Mouse (Mus musculus): ENCODE results near the gene Sypl2.

DNA sequence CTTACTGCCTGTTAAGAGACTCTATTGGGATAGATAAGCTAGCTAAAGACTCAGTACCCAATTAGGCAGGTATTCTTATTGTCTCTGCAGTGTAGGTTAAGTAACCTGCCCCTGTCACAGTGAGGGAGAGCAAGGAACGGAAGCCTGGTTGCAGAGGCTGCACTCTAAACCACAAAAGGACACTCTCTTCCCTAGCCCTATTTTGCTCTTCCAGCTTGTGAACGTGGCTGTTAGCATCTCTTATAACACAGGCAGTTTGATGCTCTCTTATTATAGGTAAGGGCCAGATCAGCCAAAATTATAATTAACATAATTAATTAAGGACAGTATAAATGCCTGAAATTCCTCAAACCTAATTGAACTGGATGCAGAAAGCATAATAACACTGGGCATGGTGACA lies 45.9 kb downstream of the Sypl2 start:
- TF ChIP-seq POLR2A (IDR thresholded peaks at IDR 0.05; ENCODE audit: extremely low read depth, insufficient read depth, low read length) (no peak), CTCF (IDR thresholded peaks at IDR 0.05; ENCODE audit: extremely low read depth, insufficient read depth, low read length) (no peak)
